Mouse (Mus musculus): ENCODE results near the gene Syne1.

Syne1 gene

GRCm38 (mm10) chr10:5203837-5204236 lies 347.4 kb downstream of the Syne1 start:
- DNase-seq (ENCODE audit: low spot score): no peak

- no peak for DNase-seq (ENCODE audit: low spot score)
Observed at GRCm38 (mm10) chr10:5197356-5197755, 353.9 kb downstream of the Syne1 start.

- no peak for DNase-seq (ENCODE audit: low spot score)
Observed at GRCm38 (mm10) chr10:5196267-5196666, 355.0 kb downstream of the Syne1 start.

- DNase-seq (ENCODE audit: low spot score): no peak
Observed at GRCm38 (mm10) chr10:5195288-5195687, 356.0 kb downstream of the Syne1 start.

- DNase-seq (ENCODE audit: low spot score): peak; percentile 79
Observed at GRCm38 (mm10) chr10:5194671-5195234, 356.5 kb downstream of the Syne1 start.

GRCm38 (mm10) chr10:5194081-5194670 lies 357.1 kb downstream of the Syne1 start:
- DNase-seq (ENCODE audit: low spot score): no peak

GRCm38 (mm10) chr10:5192861-5193490 lies 358.3 kb downstream of the Syne1 start:
- DNase-seq (ENCODE audit: low spot score): no peak

DNA sequence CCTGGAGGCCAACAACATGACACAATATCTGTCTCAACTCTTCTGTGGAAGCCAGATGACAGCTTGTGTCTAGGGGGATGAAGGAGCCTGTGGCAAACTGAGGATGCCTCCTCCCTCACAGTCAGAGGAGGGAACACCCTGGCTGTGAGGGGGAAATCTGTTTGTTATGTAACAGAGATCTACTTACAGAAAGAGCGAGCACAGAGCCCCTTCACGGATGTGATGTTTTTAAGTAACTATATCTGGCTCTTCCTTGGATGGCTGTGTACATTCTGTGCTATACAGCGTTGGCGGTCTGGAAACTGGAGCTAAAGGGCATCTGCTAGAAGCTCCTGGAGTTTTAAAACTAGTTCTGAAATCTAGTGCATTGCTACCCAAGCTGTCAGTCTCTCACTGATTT lies 360.5 kb downstream of the Syne1 start:
- DNase-seq (ENCODE audit: low spot score): no peak

DNA sequence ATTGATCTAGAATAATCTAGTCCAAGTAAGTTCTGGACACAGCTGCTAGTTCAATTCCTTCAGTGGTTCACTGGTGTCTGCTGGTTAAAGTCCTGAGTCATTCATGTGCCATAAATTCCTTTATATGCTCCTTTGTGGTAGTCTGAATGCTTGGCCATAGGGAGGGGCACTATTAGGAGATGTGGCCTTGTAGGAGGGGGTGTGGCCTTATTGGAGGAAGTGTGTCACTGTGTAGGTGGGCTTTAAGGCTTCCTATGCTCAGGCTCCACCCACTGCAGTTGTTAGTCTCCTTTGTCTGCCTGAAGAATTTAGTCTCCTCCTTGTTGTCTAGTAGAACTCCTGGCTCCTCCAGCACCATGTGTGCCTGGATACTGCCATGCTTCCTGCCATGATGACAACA lies 362.4 kb downstream of the Syne1 start:
- DNase-seq (ENCODE audit: low spot score): no peak

DNA sequence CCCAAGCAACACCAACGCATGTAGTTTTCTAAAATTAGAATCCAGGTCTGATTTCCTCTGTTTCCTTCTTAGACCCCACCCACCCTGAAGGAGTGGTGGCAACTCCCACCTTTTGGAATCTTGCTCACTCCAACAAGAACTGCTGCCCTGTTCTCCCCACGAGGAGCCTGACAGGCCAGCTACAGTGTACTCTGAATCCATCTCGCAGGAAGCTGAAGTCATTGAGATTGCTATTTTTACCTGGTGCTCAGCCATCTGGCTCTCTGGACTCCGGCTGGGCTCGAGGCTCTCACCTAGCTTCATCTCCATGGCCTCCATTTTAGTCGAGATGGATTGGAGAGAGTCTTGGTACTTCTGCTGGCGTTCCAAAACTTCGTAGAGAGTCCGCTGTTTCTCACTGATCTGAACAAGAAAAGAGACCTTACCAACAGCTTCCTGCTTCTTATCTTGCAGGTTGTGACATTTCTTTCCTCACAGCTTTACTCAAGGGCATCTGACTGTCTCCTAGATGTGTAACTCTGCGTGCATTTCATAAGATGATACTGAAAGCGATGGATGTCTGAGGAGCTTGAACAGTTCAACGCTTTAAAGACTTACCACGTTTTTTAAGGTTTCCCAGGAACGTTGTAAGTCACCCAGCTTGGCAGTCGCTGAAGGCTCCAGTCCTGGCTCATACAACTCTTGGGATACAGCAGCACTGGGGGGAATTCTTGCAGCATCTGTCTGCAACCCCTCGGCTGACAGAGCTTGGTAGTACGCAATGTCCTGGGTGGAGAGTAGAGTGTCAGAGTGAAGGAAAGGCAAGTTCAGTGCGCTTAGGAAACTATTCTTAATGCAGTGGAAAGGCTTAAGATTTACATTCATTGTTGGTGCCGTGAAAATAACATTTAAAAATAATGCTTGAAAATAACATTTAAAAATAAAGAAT lies 365.9 kb downstream of the Syne1 start:
- no peak for DNase-seq (ENCODE audit: low spot score)

GRCm38 (mm10) chr10:5181771-5182176 lies 369.5 kb downstream of the Syne1 start:
- no peak for DNase-seq (ENCODE audit: low spot score)

GRCm38 (mm10) chr10:5179891-5180290 lies 371.4 kb downstream of the Syne1 start:
- no peak for DNase-seq (ENCODE audit: low spot score)

GRCm38 (mm10) chr10:5177446-5178015 lies 373.8 kb downstream of the Syne1 start:
- no peak for DNase-seq (ENCODE audit: low spot score)

- no peak for DNase-seq (ENCODE audit: low spot score)
Observed at GRCm38 (mm10) chr10:5176371-5176770, 374.9 kb downstream of the Syne1 start.

DNA sequence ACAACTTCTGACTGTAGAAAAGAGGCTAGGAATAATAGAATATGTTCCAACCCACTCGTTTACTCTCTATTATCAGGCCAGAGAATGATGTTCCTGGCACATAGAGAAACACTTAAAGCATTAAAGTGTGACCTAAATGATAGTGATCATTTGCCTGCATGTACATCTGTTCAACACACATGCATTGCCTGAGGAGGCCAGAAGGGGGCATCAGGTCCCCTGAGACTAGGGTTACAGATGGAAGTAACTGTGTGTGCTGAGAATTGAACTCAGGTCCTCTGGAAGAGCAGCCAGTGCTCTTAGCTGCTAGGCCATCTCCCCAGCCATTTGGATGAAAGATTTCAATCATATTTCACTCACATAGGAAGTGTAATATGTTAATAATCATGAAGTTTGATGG lies 380.9 kb downstream of the Syne1 start:
- DNase-seq (ENCODE audit: low spot score): no peak

DNA sequence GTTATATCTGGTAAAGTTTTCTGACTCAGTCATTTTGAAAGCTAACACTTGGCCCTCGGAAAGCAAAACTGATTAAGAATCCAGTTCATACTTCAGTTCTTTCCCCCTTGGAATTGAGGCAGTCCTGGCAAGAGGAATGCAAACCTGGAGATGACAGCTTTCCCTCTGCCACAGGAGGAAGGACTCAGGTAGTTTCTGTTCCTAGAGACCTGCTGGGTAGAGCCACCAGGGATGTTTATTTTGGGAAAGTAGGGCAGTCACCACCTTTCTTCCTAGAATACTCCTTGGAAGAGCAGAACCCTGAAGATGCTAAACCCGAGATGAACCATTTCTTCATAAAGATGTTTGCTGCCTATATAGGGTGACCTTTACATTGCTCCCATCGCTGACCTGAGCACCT lies 383.8 kb downstream of the Syne1 start:
- no peak for DNase-seq (ENCODE audit: low spot score)

- no peak for DNase-seq (ENCODE audit: low spot score)
Observed at GRCm38 (mm10) chr10:5165439-5165838, 385.8 kb downstream of the Syne1 start.

GRCm38 (mm10) chr10:5163770-5164169 lies 387.5 kb downstream of the Syne1 start:
- no peak for DNase-seq (ENCODE audit: low spot score)

GRCm38 (mm10) chr10:5163286-5163685 lies 388.0 kb downstream of the Syne1 start:
- no peak for DNase-seq (ENCODE audit: low spot score)

GRCm38 (mm10) chr10:5161394-5161872 lies 389.8 kb downstream of the Syne1 start:
- DNase-seq (ENCODE audit: low spot score): peak; percentile 87

GRCm38 (mm10) chr10:5159679-5160078 lies 391.6 kb downstream of the Syne1 start:
- DNase-seq (ENCODE audit: low spot score): no peak

DNA sequence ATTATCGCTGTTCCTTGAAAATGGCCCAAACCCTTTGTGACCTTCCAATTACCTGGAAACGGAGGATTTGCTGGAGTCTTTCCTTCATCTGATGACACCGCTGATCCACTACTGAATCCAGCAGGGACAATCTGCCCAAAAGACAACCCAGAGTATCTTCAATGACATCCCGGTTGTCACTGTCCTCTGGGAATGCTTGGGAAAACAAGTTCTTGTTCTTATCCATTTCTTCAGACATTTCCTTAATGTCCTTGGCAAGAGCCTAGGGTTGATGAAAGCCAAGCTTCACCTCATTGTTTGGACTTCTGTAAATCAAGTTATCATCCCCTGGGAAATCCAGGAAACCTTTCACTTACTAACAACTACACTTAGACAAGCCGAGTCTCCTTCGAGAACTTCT lies 398.2 kb downstream of the Syne1 start:
- DNase-seq (ENCODE audit: low spot score): no peak
